Mouse (Mus musculus): ENCODE results near the gene Dhrs9. TPM values are rescaled to one million over a fixed set of nuclear protein-coding genes. Genes with fewer than 3 reads are reported as not detected.
A peak's percentile ranks its signal among the peaks of the same experiment; 100 is the strongest.
"Not testable (repeated sequence)": the region's sequence is repeated elsewhere in the genome, so short reads cannot be mapped to it uniquely, and the experiment has no call there.

Gene Dhrs9
- polyA plus RNA-seq (2015; fragmentation: Nextera tagmentation; extraction: Ambion mirVana), result 0.03 and 0.08 TPM in 2 replicates

DNA sequence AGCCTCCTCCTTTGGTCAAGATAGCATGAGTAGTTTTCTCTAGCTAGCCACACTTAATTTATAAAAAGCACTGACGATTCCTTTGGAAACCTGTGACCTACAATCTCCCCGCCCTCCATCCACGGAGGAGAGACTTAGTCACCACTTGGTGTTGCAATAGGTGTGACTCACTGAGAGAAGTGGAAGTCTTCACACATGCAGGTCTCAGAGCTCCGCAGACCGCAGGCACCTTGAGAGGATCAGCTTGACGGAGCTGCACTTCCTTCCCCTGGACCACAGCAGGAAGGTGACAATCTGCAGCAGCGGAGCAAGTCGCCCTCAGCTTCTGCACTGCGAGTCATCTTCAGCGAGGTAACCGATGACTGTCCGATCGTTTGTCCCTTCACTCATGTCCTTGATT lies at the start of gene Dhrs9:
Gene Dhrs9, plus strand, starts transcription at position 165 of the 400 bp plus-strand sequence.
- peak; percentile 13 for DNase-seq (ENCODE audit: low spot score)

DNA sequence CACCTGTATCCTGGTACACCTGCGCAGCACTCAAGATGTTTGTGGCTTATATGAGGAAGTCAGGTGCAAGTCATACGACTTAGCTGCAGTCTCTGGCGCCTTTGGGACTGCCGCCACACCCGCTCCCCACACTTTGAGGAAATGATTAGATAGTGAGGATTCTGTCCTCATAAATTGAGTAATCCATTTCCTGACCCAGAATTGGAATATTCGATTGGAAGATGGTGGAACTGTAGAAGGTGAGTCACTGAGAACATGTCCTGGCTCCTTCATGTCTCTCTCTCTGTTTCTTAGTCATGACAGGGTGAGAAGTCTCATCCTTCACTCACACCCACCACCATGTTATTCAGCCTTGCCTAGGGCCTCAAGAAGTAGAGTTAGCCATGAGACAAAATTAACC lies 48.7 kb upstream of the Dhrs9 start:
- not testable (repeated sequence) for DNase-seq (ENCODE audit: low spot score)

DNA sequence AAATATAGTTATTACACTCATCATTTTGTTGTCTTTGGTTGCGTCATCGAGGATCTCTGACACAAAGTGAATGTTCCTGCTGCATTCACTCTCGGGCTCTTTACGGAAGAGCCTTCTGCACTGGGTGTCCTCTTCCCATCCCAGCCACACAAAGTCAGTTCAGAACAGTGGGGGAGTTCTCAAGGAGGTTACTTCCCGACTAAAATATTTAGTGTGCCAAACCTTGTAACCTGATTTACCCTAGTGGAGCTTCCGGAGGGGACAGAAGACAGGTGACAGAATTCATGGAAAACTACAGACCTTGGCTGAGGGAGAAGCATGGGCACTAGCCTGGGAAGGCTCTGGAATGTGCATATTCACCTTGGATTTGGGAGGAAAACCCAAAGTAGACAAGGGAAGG lies 38.7 kb upstream of the Dhrs9 start:
- DNase-seq (ENCODE audit: low spot score), result no peak

DNA sequence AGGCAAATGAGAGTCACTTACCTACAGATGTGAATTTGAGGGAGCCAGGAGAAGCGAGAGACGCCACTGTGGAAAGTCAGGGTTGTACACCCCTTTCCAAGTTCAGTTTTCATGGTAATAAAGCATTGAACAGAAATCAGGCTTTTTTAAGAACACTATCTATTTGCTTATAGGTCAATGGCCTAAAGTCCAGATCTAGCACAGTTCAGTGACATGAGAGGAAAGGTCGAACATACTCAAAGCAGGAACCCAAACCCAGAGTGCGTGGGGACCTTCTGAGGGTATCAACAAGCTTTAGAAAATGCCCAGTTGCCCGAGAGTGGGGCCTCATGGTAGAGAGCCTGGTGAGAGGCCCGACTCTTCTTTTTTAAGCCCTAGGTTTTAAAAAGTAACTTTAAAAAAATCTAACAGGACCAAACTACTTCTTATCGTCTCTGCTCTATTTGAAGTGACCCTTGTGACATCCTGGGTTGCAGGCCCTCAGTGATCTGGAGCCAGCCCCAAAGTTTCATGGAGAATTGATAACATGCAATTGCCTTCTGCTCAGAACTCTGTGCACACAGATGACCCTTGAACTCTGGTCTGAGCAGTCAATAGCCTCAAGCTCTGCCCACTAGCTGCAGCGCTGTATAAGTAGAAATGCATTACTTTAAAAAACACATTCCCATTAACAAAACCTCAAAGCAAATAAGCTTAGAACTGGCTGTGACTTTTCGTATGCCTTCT lies 37.6 kb upstream of the Dhrs9 start, which contains the start of gene Abcb11:
Gene Abcb11, minus strand, starts transcription at position 121 of the 726 bp plus-strand sequence.
- DNase-seq (ENCODE audit: low spot score), result no peak

DNA sequence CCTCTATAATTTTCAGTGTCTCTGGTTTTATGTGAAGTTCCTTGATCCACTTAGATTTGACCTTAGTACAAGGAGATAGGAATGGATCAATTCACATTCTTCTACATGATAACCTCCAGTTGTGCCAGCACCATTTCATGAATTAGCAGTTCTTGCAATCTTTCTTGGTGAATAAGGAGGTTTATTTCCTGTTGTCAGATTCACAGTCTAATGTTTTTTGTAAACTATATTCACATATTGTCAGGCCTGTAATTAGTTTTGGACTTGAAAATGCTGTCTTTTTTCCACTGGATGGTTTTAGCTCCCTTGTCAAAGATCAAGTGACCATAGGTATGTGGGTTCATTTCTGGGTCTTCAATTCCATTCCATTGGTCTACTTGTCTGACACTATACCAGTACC lies 24.8 kb upstream of the Dhrs9 start:
- not testable (repeated sequence) for DNase-seq (ENCODE audit: low spot score)

DNA sequence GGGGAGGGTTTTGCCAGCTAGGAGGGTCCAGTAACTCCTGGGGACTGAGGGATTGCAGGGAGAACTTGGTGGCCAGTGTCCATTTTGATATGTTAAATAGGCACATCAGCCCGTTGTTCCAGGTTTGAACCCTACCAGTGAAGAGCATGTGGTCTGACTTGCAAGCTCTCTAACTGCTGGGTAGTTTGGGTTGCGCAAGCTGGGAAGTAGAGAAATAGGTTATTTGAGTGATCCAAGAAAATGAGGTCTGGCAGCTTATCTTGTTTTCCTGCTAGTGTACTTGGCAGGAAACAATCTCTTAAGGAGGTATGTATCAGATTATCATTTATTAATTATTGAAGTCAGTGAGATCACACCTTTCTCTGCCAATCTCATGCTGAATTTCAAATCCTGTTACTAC lies 15.4 kb upstream of the Dhrs9 start:
- DNase-seq (ENCODE audit: low spot score), result no peak

DNA sequence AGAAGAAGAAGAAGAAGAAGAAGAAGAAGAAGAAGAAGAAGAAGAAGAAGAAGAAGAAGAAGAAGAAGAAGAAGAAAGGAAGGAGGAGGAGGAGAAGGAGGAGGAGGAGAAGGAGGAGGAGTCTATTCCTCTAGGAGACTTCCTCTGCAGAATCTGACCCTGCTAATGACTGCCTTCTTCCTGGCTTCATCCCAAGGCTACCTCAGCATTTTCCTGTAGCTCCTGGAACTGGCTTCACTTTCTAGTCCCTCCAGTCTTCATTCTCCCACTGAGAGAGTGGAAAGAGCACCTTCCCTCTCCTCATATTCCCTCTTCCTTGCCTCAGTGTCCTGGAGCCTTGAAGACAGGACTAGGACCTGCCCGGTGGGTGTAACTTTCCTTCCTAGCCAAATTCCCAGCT lies 15.0 kb upstream of the Dhrs9 start:
- DNase-seq (ENCODE audit: low spot score), result no peak

DNA sequence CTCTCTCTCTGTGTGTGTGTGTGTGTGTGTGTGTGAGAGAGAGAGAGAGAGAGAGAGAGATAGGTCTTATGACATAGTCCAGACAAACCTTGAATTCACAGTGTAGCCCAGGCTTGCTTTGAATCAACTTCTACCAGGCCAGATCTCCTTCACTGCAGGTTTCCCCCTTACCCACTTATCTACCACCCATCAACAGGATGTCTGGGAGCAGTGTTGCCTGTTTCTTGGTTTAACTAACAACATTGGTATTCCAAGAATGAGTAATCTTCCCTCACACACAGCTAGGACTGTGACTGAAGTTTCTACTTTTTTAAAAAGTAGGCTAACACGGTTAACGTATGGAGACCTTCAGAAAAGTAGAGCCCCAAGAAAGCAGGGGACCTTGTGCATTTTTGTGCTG lies 3.5 kb upstream of the Dhrs9 start:
- DNase-seq (ENCODE audit: low spot score), result no peak

DNA sequence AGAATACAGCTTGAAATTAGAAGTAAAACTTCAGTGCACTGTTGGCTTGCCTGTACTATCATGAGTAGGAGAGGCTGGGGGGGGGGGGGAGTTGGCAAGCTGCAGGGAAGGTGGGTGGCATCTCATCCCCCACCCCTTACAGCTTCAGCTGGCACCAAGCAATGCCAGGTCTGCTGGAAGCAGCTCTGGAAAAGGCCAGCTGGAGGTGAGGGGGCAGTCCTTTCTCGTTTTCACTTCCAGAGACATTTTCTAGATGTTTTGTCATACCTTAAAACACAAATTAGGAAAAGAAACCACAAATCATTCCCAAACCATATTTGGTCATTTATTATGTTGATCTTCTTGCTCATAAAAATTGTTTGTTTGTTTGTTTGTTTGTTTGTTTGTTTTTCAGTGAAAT lies 444 bp upstream of the Dhrs9 start:
- DNase-seq (ENCODE audit: low spot score), result no peak

DNA sequence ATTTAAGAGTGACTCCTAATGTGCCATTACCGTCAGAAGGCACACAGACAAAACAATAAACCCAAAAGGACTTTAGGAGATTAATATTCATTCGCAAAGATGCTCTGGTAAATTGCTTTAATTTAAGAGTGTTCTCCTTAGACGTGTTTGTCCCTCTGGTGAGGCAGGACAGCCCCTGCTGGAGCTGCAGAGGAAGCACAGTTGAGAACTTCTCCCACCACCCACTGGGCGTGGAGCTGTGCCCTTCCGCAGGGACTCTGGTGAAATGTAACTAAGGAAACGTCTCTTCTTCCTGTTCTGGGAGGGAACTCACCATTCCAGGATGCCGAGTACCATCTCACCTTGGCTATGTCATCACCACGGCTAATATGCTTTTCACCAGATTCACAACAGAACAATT lies 1.5 kb downstream of the Dhrs9 start:
- DNase-seq (ENCODE audit: low spot score), result no peak

DNA sequence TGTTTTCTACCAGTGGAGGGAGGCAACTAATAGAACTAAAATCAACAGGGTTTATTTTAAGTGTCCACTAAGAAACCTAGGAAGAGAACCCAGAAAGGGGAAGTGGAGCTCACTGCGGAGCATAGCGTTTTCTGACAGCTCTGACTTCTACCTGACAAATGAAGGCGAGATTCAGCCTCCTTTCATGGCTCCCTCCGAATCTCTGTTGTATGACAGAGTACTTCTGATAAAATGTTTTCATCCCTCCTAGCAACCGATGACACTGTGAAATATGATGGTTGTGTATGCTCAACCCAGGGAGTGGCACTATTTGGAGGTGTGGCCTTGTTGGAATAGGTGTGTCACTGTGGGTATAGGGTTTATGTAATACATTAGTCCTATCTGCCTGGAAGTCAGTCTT lies 2.6 kb downstream of the Dhrs9 start:
- DNase-seq (ENCODE audit: low spot score), result no peak

DNA sequence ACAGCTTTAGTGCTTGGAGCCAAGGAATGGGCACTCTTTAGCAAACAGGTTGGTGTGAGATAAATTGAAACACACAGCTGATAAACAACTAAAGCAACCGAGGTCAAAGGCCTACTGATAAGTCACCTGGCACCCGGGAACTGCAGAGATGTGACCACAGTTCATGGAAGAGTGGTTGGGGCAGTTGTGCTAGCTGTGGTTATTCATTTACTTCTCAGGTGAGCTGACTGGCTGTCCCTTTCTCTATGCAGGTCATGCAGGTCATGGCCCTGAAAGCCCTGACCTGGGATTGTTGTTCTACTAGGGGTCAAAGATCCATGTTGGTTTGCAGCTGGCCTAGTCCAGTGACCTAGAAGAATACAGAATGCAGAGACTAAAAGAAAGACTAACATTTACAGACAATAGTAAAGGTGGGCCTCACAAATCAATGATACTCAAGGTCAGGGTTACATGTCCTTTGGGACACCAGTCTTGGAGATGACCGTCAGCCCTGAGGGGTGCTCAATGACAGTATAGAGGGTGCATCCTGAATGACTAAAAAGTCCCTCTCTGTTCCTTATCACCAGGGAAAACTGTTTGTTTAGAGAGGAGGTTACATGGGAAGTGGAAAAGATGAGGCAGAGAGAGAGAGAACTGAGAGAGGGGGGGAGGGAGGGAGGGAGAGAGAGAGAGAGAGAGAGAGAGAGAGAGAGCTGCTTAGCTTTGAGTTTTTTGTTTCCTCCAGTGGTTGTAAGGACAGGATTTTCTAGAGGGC lies 6.0 kb downstream of the Dhrs9 start:
- DNase-seq (ENCODE audit: low spot score), result no peak

DNA sequence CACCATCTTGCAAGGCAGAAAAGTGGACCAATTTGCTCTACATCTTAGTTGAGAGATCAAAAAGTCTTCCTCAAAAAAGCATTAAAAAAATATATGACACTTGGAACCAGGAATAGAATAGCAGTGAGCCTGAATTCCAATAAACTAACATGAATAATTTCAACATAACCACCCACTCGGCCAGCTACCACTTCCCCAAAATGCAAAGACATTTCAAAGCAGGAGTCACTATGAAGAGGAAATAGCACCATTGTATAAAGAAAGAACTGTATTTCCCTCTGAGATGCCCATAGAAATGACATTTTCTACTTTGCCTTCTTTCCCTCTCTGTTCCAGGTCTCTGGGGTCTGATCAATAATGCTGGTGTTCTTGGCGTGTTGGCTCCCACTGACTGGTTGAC lies 13.7 kb downstream of the Dhrs9 start:
- no peak for DNase-seq (ENCODE audit: low spot score)

DNA sequence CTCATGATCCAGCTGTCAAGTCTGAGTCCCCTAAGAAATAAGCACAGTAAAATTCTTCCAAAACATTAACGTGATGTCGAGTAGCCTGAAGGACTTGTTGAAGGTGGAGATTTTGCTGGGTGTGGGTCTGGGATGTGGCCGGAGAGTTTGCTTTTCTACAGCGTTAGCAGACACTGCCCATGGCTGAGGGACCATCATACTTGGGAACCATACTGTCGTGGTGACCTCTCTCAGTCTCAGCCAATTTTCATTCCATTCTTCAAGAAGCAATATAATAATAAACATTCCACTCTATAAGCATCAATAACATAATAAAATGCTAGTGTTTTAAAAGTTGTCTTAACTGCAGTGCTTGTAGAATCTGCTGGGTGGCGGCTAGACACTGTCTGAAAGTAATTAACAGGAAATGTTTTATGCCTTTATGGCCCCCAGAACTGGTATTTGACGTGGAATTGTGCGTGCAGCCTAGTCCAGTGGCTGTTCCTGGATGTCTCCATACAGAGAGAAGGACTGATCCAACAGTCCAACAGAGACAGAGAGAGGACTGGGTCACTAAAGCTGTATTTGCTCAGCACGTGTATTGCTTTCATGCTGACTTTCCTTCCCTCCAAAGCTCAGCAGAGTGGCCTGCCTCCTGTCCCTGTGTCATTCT lies 15.5 kb downstream of the Dhrs9 start:
- no peak for DNase-seq (ENCODE audit: low spot score)

DNA sequence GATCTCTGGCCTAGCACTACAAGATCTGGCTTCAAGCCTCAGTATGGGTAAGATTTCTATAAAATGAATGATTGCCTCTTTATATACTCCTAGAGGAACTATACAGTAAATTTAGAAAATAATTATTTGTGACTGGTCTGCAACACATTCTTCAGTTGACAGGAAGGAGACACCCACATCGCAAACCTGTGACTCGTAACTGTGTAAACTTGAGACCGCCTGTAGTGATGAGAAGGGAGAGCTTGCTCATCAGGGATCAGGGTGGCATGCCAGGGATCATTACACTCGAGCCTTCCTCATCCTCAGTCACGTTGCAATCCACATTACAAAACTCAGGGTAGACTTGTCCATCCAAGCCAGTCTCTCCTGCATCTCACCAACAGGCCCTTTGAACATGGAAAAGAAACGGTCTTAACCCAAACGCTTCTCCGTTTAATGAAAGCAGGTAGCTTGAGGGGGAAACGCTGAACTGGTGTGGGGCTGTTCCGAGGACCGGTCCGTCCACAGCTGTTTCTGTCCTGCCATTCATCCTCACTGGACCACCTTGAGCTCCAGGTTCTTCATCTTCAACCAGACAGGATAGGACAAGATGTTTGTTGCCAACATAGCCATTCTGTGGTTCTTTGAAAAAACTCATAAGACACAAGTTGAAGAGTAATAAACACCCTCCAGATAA lies 16.7 kb downstream of the Dhrs9 start:
- DNase-seq (ENCODE audit: low spot score), result no peak

DNA sequence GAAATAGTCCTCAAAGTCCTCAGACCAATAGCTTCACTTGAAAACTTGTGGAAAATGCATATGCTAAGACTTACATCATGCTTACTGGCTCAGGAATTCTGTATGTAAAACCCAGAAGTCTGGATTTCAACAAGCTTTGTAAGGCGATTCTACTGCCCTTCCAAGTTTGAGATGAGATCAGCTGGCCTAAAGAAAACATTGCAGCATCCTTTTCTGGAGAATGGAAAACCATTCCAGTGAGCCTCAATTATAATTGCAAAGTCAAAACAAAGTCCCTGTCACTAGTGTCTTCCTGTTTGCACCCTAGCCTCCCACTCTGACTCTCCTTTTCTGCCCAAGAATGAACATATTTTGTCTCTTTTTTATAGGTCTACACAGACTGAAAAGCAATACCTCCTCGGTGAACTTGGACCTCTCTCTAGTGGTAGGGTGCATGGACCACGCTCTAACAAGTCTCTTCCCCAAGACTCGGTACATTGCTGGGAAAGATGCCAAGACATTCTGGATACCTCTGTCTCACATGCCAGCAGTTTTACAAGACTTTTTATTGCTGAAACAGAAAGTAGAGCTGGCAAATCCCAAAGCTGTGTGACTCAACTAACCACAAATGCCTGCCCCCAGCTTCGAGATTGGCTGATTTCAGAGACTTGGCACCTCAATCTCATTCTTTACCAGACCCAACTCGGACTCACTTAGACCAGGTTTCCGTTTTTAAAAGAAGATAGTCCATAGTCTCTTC lies 20.8 kb downstream of the Dhrs9 start:
- DNase-seq (ENCODE audit: low spot score), result no peak

DNA sequence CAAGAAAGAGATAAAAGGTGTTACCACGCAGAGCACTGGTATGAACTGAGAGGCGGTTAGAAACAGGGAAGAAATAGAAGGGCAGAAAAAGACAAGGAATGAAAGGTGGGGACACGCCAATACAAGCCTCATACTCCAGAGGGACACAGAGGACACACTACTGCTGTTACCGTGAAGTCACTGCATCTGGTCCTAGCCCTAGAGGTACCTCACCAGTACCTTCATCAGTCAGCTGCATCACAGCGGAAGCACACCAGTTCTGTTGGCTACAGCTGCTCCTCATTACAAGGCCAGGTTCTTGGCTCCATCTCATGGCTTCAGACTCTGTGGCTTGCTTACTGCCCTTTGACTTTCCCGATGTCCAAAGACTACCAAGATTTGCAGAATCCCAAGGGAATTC lies 21.6 kb downstream of the Dhrs9 start:
- no peak for DNase-seq (ENCODE audit: low spot score)

DNA sequence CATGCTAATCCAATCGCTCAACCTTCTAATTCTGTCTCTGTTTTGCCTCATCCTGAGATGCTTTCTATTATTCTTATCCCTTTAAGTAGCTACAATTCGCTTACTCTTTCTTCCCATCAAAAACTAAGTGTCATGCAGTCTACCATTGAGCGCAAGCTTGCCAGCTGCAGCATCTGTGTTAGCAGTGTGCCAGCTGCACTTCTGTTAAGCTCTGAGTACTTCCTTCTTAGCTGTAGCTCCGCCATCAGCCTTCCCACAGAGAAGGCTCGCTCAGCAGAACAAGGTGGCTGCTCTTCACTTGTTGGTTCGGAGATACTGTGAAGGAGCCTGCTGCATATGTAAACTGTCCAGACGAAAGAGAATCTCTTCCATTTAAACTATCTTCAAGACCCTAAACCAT lies 22.1 kb downstream of the Dhrs9 start:
- DNase-seq (ENCODE audit: low spot score), result no peak

DNA sequence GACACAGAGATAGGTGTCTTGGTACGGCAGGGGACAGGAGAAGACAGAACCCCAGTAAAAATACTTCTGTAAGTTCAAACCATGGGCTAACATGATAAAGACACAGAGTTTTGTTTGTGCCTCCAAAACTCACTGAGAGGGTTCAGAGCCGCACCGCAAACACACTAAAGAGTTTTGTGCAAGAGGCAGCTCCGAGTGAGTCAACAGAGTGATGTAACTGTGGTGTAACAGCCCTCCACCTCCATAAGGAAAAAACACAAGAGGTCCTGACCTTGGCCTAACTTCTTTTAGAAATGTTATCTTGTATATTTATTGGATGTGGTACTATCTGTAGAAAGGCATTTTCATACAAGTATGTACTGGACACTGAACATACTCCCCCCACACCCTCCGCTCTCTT lies 25.4 kb downstream of the Dhrs9 start:
- no peak for DNase-seq (ENCODE audit: low spot score)

DNA sequence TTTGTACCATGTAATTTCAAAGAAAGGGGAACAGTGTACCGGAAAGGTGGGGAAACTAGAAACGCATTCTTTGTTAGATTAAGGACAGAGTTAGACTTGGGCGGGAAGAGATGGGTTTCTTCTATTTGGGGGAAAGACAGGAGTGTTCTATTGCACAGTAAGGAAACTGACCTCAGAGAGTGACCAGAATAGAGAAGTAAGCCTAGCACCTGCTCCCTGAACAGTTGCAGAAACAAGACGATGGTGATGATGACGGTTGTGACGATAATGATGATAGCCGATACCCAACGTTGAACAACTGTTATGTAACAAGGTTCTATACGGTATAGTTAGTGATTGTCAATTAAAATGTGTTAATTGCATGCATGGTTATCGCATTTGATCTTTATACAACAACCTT lies 34.3 kb downstream of the Dhrs9 start:
- DNase-seq (ENCODE audit: low spot score), result no peak

DNA sequence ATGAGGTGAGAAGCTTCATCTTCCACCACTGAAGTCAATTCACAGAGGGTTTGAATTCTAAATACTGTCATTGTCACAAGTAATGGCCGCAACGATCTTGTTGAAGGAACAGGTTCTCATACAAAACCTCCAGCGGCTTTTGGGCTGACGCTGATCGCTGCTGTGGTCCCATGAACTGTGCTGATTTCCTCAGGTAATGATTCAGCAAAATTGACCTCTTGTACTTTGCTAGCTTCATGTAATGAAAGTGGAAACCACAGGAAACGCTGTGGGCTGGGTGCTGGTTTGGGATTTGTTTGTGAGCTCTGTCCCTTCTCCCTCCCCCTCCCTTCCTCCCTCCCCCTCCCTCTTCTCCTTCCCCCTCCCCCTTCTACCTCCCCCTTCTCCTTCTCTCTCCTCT lies 34.8 kb downstream of the Dhrs9 start:
- no peak for DNase-seq (ENCODE audit: low spot score)

Measured in thymus, postnatal 0 days (tissue).